ENCODE assay signal across 8 mouse cellular contexts in genomic region chr17:12118561-12118925, GRCm38 (mm10). TPM values are rescaled to one million over a fixed set of nuclear protein-coding genes. Genes with fewer than 3 reads are reported as not detected.
DNase-seq lines count a peak whose midpoint lies in the region; ATAC-seq and TF ChIP-seq lines count a peak whose summit lies in the region.

Gene Agpat4 (plus strand): TSS chr17:12118704.

- DNase-seq in spleen, adult 12 weeks (ENCODE audit: low spot score) = peak; percentile 20
- no peak for DNase-seq in spleen, adult 18-20 months
- DNase-seq in cerebellum, adult 2 months = peak in 1 of 2 experiments; percentile 54
- DNase-seq in kidney, adult 8-10 months = peak; percentile 7 to 9
- DNase-seq in limb, embryonic 14.5 days (ENCODE audit: low spot score) = peak; percentile 29
- DNase-seq in midbrain, embryonic 14.5 days = peak; percentile 71

- no peaks in the 10 kb centered on the region; the same call in 1 of the 2 replicates for H3K4me1 ChIP-seq in cerebellum, adult 2 months (ENCODE audit: control insufficient read depth, insufficient read depth, low read length)
- peaks cover 12% of the 10 kb centered on the region for H3K4me1 ChIP-seq in limb, embryonic 14.5 days (ENCODE audit: control insufficient read depth, insufficient read depth, low read length)
- H3K4me1 ChIP-seq in midbrain, embryonic 14.5 days (ENCODE audit: control insufficient read depth, insufficient read depth, low read length) = peaks cover 23% of the 10 kb centered on the region
- H3K4me1 ChIP-seq in stomach, embryonic 15.5 days = peaks cover 6% of the 10 kb centered on the region

- peak within 1 kb of the TSS; percentile 70 for H3K4me3 ChIP-seq in cerebellum, adult 2 months (replicated peaks; ENCODE audit: insufficient read depth, low read depth, low read length)
- peak within 1 kb of the TSS; percentile 62 for H3K4me3 ChIP-seq in limb, embryonic 14.5 days (replicated peaks; ENCODE audit: low read length)
- H3K4me3 ChIP-seq in midbrain, embryonic 14.5 days (replicated peaks; ENCODE audit: low read depth, low read length) = peak within 1 kb of the TSS; percentile 65
- peak within 1 kb of the TSS; percentile 65 for H3K4me3 ChIP-seq in stomach, embryonic 15.5 days (replicated peaks)

- no peaks in the 10 kb centered on the region for H3K9me3 ChIP-seq in limb, embryonic 14.5 days (ENCODE audit: control insufficient read depth, low read length)
- H3K9me3 ChIP-seq in midbrain, embryonic 14.5 days (ENCODE audit: control insufficient read depth, low read length) = no peaks in the 10 kb centered on the region
- no peaks in the 10 kb centered on the region for H3K9me3 ChIP-seq in stomach, embryonic 15.5 days

- TF ChIP-seq CTCF in cerebellum, adult 2 months (IDR thresholded peaks at IDR 0.05; ENCODE audit: borderline replicate concordance, insufficient read depth, low read depth, low read length) = no peak

- 1% methylated on average over 13 of the region's 13 CpGs for WGBS in cerebellum, adult 2 months
- WGBS in limb, embryonic 14.5 days = 0% methylated on average over 13 of the region's 13 CpGs
- under 1% methylated on average over 13 of the region's 13 CpGs for WGBS in midbrain, embryonic 14.5 days
- under 1% methylated on average over 13 of the region's 13 CpGs for WGBS in stomach, embryonic 15.5 days

- no peak for TF ChIP-seq POLR2A in cerebellum, adult 2 months (IDR thresholded peaks at IDR 0.05; ENCODE audit: borderline replicate concordance, insufficient read depth, low read length)
- no peak for TF ChIP-seq POLR2A in limb, embryonic 14.5 days (IDR thresholded peaks at IDR 0.05; ENCODE audit: borderline replicate concordance, extremely low read depth, insufficient read depth, insufficient read length)

- H3K9ac ChIP-seq in limb, embryonic 14.5 days (ENCODE audit: low read depth, low read length, severe bottlenecking) = peak within 1 kb of the TSS; percentile 79
- H3K9ac ChIP-seq in midbrain, embryonic 14.5 days (replicated peaks; ENCODE audit: low read length) = peak within 1 kb of the TSS; percentile 70
- H3K9ac ChIP-seq in stomach, embryonic 15.5 days = peak within 1 kb of the TSS; percentile 27

- H3K27ac ChIP-seq in cerebellum, adult 2 months (ENCODE audit: insufficient read depth, low read length) = peak within 1 kb of the TSS; percentile 14; the same call in 1 of the 2 replicates
- H3K27ac ChIP-seq in limb, embryonic 14.5 days (replicated peaks; ENCODE audit: low read depth, low read length) = peak within 1 kb of the TSS; percentile 95
- H3K27ac ChIP-seq in midbrain, embryonic 14.5 days (replicated peaks; ENCODE audit: low read depth, low read length) = peak within 1 kb of the TSS; percentile 94
- peak within 1 kb of the TSS; percentile 92 for H3K27ac ChIP-seq in stomach, embryonic 15.5 days

- peak within 1 kb of the TSS; percentile 86 for H3K4me2 ChIP-seq in limb, embryonic 14.5 days (replicated peaks; ENCODE audit: low read depth, low read length, severe bottlenecking)
- H3K4me2 ChIP-seq in midbrain, embryonic 14.5 days (ENCODE audit: low read length) = peak within 1 kb of the TSS; percentile 85
- H3K4me2 ChIP-seq in stomach, embryonic 15.5 days = peak within 1 kb of the TSS; percentile 95

- ATAC-seq in frontal cortex, adult (ENCODE audit: low TSS enrichment) = 0 out of 2 replicates have a peak, but pooled peaks have one; percentile 18
- ATAC-seq in limb, embryonic 14.5 days (ENCODE audit: low FRiP score, low read depth) = peak; percentile 56; the same call in 1 of the 2 replicates
- peak; percentile 64 for ATAC-seq in midbrain, embryonic 14.5 days (ENCODE audit: low FRiP score, low TSS enrichment)
- ATAC-seq in stomach, embryonic 15.5 days (ENCODE audit: insufficient read depth, low FRiP score, low read depth) = peak; percentile 42

- no peaks in the 10 kb centered on the region for H3K27me3 ChIP-seq in cerebellum, adult 2 months (ENCODE audit: control insufficient read depth, insufficient read depth, low read length)
- H3K27me3 ChIP-seq in limb, embryonic 14.5 days (ENCODE audit: control insufficient read depth, insufficient read depth, low read length) = no peaks in the 10 kb centered on the region
- H3K27me3 ChIP-seq in midbrain, embryonic 14.5 days (ENCODE audit: control insufficient read depth, insufficient read depth, low read length) = no peaks in the 10 kb centered on the region
- H3K27me3 ChIP-seq in stomach, embryonic 15.5 days (replicated peaks) = no peaks in the 10 kb centered on the region

- no peaks in the 10 kb centered on the region for H3K36me3 ChIP-seq in limb, embryonic 14.5 days (ENCODE audit: control insufficient read depth, insufficient read depth, low read length)
- H3K36me3 ChIP-seq in midbrain, embryonic 14.5 days (ENCODE audit: control insufficient read depth, insufficient read depth, low read length) = no peaks in the 10 kb centered on the region
- H3K36me3 ChIP-seq in stomach, embryonic 15.5 days = no peaks in the 10 kb centered on the region

RNA-seq across cellular contexts. Expression of gene Agpat4, which starts in this region (rescaled TPM):
- polyA plus RNA-seq in cerebellum, adult 2 months (2012; rRNA removed) = 42.8 and 50.1 TPM in 2 replicates
- 23.7 and 26.7 TPM in 2 replicates for polyA plus RNA-seq in limb, embryonic 14.5 days (2012; rRNA removed)
- 22.1 and 24.7 TPM in 2 replicates for polyA plus RNA-seq in limb, embryonic 14.5 days (2014; fragmentation: Nextera tagmentation; extraction: Ambion mirVana)
- 30.9 and 31.3 TPM in 2 replicates for polyA plus RNA-seq in midbrain, embryonic 14.5 days (2014; fragmentation: Nextera tagmentation; extraction: Ambion mirVana)
- 30.3 and 32.5 TPM in 2 replicates for polyA plus RNA-seq in stomach, embryonic 15.5 days (2015; fragmentation: Nextera tagmentation; extraction: Ambion mirVana)

Comparison
In these comparisons a context has a peak if more than half of its experiments do, and no peak if none do; other contexts are left out.
1. DNase-seq: peak in spleen, adult 12 weeks (single experiment), kidney, adult 8-10 months (2 of 2), limb, embryonic 14.5 days (single experiment) and midbrain, embryonic 14.5 days (single experiment); none in spleen, adult 18-20 months (0 of 2).
2. H3K27ac ChIP-seq: peak in every context shown above with its lines; median percentile 95 in limb, embryonic 14.5 days; 94 in midbrain, embryonic 14.5 days; 92 in stomach, embryonic 15.5 days; 14 in cerebellum, adult 2 months.
3. H3K9ac ChIP-seq: peak in every context shown above with its lines; median percentile 79 in limb, embryonic 14.5 days; 70 in midbrain, embryonic 14.5 days; 27 in stomach, embryonic 15.5 days.
4. Peak in every context shown above with its lines, with median percentiles within 50 percentile points of each other: H3K4me3 ChIP-seq, ATAC-seq and H3K4me2 ChIP-seq.